Mouse (Mus musculus): ENCODE measurements at regions not wholly inside any gene's neighbourhood (a gene's known extent, or its start where the extent isn't known, plus 50 kb on each side); places are given as distances from the start of the nearest gene placed in this dataset.
"Not testable (repeated sequence)": the region's sequence is repeated elsewhere in the genome, so short reads cannot be mapped to it uniquely, and the experiment has no call there.

DNA sequence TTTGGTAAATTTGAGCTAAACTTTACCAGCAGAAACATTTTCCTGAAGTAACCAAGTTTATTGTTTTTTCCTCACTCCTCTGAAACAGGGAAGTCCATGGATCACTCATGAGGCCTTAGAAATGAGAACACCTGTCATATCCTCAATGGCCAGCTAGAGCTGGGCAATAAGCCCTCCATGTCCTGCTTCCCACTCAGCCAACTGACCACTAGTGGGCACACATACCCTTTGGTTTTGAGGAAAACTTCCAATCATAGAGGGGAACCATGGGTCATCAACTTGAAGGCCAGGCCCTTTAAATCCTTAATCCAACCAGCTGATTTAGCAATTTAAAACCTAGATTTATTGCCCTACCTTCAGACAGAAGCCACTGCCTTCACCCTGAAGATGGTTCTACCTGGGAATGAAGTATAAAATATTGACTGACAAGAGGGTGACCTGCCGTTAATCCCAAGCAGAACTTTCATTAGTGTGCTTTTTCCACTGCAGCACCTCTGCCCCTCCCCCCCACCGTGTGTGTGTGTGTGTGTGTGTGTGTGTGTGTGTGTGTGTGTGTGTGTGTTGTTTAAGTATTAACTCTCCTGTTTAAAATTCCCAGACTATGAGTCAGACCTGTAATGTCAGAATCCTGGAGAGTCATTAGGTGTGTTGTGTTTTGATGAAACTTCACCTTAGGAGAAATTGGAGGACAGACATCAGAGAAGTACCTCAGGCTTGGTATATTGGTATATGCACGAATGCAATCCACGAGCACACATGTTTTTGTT is 312.3 kb downstream of the Hdgfl1 start:
- no peak for DNase-seq (ENCODE audit: low read depth, low spot score)

DNA sequence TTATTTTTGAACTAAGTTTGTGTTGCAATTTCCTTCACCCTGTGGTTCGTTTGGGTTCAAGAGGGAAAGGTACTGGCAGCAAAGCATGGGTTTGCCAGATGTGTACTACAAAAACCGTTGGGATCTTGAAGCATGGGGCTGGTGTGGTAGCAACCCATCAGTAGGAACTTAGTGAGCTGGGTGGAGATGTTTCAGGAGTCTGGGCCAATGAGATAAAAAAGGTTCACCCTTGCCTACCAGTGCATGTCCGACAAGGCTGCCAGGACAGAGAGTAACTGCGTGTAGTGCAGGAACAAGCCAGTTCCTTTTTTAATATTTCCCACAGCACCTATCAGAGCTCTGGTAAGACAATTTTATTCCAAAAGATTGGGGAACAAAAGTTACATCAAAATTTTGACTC is 343.3 kb downstream of the Hdgfl1 start:
- no peak for DNase-seq (ENCODE audit: low read depth, low spot score)

DNA sequence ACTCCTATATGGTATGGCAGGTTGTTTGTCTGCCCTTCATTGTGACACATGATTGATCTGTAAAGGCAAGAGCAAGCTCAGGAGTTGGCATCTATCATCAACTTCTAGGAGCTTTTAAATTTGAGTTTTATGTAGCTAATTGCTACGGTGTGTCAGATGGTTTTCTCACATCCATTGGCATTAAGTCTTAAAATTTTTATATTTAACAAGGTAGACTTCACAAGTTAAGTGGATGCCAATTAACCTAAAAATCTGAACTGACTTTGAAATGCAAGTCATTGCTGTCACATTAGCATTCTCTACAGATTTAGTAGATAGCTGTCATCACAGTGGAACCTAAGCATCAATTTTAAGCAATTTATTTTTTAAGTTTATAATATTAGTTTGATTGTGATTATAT is 345.5 kb downstream of the Hdgfl1 start:
- no peak for DNase-seq (ENCODE audit: low read depth, low spot score)

DNA sequence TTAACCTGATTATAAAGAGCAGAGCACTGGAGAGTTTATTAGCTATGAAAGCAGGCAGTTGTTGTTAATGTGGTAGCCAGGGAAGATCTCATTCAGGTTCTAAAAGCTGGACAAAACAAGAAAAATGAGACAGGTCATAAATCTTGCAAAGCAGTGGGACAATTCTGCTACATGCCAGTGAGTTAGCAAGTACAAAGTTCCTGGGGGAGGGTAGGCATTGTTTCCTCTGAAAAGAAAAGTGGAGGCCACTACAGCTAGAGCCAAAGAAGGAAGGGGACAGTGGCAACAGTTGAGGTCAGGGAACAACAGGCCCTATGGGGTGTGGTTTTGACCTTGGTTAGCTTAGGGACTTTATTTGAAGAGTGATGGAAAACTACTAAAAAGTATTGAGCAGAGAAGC is 364.2 kb downstream of the Hdgfl1 start:
- DNase-seq (ENCODE audit: low read depth, low spot score) = no peak

DNA sequence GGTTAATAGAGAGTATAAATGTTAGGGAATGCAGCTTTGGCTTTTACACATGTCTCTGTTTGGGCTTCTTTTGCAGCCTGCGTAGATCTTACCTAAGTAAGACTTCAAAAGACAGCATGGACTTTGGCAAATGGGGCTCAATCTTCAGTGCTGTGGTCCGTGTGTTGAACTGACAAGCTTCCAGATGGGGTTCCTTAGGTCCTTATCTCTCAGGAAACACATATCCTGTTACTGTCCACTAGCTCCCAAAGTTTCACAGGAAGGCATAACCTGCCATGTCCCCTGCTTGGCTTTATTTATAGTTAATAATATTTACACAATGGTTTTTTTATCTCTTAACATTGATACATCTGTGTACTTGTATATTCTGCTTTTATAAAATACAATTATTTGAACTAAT is 365.3 kb downstream of the Hdgfl1 start:
- DNase-seq (ENCODE audit: low read depth, low spot score) = no peak

DNA sequence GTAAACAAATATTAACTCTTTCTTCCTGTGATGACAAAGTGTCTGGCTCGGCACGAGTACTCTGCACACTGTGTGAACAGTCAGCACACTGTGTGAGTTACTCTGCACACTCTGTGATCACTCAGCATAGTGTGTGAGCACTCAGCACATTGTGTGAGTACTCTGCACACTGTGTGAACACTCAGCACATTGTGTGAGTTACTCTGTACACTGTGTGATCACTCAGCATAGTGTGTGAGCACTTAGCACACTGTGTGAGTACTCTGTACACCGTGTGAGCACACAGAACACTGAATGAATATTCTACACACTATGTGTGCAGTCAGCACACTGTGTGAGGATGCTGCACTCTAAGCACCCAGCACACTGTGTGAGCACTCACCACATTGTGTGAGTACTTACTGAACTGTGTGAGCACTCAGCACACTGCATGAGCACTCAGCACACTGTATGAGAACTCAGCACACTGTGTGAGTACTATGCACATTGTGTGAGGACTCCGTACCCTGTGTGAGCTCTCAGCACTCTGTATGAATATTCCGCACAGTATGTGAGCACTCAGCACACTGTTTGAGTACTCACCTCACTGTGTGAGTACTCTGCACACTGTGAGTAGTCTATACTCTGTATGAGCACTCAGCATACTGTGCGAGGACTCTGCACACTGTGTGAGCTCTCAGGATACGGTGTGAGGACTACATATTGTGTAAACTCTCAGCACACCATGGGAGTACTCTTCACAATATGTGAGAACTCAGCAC is 381.9 kb downstream of the Hdgfl1 start:
- no peak for DNase-seq (ENCODE audit: low read depth, low spot score)

DNA sequence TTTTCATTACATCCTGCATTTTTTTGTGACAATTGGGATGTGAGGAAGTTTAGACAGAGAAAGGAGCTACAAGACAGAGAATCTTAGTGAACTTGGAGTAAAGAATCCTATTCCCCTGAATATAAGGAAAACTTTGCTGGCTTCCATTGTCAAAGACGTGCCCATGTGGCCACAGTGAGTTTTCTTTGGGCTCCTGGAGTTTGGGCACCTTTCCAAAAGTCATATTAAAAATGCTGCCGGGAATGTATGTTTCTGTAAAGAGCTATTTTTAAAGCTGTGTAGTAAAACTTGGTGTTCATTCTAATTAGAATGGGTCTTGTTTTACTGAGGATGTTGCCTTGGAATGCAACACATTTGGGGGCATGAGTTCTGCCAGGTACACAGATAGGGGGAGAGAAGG is 387.3 kb downstream of the Hdgfl1 start:
- no peak for DNase-seq (ENCODE audit: low read depth, low spot score)

DNA sequence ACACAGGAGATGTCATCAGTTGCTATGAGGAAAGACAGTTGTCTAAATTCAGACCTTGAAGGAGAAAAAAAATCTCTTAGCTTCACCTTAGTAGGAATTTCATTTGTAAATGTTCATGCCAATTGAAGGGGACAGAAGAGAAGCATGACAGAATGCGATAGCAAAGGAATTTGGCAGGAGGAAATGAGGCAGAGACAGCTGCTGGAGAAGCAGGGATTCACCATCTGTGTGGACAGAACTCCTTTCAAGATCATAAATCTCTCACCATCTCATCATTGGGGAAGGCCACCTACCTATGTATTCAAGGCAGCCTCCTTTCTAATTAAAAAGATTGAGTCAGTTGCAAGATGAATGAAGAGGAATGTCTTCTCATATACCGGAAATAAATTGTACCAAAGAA is 387.8 kb downstream of the Hdgfl1 start:
- no peak for DNase-seq (ENCODE audit: low read depth, low spot score)

DNA sequence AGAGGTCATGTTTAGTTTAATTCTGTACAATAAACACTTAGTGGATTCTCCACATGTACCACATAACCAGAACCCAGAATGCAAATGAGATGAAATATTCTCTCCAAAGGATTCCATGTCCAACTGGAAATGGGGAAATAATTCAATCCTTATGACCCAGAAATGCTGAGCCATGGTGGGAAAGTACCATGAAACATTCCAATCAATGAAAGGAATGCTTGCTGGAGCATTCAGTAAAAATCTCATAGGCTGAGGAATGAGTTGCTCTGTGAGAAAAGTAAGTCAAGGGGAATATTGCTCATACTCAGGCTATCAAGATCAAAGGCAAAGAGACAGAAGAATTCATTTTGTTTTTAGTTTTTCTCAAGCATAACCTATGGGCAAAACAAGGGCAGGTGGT is 394.4 kb downstream of the Hdgfl1 start:
- DNase-seq (ENCODE audit: low read depth, low spot score) = no peak

DNA sequence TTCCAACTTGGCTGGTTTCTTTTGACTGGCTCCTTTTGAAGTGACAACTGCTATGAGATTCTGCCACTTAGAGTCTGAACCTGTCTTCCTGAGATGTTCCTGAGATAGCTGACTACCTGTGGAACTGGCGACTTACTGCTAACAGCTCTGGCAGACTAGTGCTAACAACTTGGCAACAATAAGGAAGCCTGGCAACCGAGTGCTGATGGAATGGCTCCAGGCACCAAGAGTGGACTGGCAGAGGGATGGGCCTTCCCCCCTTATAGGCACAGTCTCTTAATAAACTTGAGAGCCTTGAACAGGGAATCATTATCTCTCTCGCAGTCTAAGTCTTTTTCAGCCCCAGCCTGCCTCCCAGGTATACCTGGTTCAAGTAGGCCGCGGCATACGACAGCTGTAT is 404.1 kb downstream of the Hdgfl1 start:
- DNase-seq (ENCODE audit: low read depth, low spot score) = not testable (repeated sequence)

DNA sequence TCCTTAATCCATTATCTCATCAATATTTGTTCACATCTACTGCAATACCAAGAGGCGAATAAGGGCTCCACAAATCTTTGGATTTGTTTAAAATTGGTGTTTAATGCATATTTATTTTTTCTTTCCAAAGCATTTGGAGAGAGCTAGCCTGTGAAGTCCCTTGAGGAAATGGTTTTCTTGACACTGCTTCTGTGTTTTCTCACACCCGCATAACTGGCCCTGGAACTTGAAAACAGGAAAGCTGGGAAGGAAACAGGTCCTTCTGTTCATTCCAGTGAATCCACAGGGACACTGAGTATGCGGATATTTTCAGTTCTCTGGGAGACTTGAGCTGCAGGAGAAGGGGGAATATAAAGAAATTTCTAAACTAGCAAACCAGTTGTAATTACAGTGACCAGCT is 413.6 kb downstream of the Hdgfl1 start:
- no peak for DNase-seq (ENCODE audit: low read depth, low spot score)

DNA sequence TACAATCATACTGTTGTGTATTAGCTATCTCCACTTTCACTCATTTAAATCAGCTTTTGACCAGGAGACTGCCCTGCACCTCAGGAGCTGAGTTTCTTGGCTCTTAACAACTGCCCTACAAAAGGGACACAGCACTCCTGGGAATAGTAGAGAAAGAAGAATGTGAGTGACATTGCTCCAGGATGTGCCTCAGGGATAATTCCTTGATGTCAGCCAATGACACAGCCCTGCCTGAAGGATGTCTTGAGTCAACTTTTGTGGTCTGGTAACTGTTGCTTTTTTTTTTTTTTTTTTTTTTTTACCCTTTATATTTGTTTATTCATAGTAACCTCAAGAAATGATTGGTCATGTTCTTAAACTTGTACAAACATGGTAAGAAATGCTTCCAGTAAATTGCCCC is 415.5 kb downstream of the Hdgfl1 start:
- no peak for DNase-seq (ENCODE audit: low read depth, low spot score)

DNA sequence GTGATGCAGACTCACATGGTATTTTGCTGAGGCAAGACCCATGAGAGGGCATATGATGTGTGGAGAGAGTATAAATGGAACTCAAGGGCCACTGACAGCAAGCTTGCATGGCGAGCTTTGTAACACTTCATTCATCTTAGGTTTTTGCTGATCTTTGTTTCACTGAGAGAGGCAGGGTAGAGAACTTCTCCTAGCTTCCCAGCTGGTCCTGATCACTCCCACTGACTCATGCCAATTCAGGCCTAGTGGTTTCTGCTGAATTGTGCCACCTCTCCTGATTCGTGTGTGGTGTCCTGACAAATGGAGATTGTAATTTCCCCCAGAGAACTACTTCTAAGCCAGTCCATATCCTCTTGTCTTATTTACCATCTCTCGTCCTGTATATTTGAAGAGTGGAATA is 419.5 kb downstream of the Hdgfl1 start:
- no peak for DNase-seq (ENCODE audit: low read depth, low spot score)

DNA sequence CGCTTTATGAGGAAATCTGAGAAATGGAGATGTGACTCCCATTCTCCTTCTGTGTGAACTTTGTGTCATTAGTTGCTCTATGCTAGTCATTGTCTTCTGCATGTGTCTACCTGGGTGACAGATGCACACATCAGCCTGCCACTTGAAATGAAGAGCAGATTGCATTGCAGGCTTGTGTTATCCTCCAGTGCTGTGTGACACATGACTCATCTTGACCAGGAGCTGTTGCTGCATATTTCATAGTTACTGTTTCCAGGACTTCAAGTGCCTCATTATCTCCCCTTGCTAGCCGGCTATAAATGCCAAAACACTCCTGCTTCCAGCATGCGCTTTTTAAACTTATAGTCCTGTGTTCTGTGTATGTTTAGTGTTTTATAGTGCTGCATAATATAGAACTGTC is 431.2 kb downstream of the Hdgfl1 start:
- no peak for DNase-seq (ENCODE audit: low read depth, low spot score)

DNA sequence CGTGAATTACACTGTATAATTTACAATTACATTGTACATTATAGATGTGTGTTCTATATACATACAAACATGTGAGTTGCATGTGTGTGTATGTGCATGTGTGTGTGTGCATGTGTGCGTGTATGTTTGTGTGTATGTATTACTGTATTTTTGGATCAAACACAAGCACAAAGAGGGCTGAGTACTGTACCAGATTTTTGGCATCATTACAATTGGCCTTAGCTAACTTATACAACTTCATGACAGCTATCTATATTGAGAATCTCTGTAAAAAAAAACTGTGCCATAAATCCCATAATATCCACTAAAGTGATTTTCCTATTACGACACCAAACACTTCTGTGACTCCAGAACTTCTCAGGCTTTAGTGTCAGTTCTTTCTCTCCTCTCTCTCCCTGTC is 444.9 kb downstream of the Hdgfl1 start:
- no peak for DNase-seq (ENCODE audit: low read depth, low spot score)

DNA sequence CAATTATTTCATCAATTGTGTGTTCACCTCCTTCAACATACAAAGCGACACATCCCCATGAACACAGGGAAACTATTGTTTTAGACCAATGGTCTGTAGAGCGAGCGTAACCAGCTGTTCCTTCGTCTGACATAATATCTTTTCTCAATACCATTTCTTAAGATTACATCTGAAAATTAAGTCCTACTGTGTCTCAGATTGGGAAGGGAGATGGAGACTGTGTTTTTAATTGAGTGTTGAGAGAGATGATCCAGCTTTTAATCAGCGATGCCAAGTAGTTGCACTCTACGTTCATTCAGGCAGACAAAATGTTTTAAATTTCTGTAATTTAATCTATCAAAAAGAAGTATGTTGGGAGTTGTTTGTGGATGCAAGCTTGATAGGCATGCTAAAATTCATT is 445.3 kb downstream of the Hdgfl1 start:
- DNase-seq (ENCODE audit: low read depth, low spot score) = no peak

DNA sequence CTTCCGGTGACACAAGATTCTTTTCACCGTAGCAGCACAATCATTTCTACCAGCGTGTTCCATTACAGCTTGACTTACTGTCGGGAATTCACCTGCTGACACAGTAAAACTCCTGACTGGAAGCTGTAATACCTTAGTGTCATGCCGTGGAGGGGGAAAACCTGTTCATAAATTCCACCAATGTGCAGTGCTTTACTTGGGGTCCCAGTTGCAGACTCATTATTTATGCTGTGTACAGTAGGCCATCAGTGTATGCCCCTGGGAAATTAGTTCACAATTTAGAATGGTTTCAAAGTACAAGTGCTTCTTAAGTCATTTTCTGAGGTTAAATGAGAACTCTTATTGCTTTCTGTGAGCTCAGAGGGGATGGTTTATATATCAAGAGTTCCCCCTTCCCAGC is 451.4 kb downstream of the Hdgfl1 start:
- no peak for DNase-seq (ENCODE audit: low read depth, low spot score)

DNA sequence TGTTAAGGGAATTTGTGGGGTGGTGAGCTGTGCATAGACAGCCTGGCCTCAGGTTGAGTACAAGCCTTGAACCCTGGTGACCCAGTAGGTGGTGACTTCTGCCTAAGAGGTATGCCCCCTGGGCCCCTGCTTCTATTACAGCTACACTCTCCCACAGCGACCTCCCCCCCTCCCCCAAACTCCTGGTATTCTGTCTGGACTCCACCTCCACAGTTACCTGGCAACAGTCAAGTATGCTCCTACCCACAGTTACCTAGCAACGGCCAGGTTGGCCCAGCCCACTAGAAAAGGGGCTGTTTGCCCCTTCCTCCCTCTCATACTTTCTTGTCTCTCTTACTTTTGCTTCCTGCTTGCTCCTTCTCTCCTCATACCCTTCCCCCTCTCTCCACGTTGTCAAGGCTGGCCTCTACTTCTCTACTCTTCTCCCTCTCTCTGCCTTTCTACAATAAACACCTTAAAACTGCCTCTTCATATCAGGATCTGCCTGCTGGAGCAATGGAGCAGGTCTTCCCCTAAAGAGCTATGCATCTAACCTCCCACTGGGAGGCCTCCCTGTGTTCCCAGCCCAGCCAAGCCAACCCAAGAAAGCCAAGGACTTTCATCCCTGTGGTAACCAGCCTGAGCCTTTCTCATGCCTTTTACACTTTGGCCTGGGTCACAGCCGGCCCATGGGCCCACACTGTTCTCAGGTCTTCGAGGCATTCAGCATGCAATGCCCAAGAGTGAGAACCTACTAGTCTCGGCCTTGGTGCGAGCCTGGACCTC is 457.5 kb downstream of the Hdgfl1 start:
- DNase-seq (ENCODE audit: low read depth, low spot score) = peak; percentile 93

DNA sequence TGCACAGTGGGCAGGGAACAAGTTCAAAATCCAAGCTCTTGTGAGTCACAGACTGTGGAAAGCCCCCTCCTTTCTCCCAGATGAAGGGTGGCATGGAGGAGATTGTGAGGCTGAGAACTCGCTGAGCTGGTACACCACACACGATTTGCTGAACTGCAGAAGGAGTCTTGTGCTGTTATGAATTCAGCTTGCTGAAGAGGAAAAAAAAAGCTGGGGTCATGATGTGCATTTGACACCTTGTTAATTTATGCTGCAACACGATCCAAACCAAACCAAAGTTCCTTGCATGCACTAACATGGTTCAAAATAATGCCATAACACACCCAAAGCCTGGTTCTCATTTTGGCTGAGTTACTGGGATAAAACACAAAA is 485.9 kb downstream of the Hdgfl1 start:
- DNase-seq (ENCODE audit: low read depth, low spot score) = no peak

DNA sequence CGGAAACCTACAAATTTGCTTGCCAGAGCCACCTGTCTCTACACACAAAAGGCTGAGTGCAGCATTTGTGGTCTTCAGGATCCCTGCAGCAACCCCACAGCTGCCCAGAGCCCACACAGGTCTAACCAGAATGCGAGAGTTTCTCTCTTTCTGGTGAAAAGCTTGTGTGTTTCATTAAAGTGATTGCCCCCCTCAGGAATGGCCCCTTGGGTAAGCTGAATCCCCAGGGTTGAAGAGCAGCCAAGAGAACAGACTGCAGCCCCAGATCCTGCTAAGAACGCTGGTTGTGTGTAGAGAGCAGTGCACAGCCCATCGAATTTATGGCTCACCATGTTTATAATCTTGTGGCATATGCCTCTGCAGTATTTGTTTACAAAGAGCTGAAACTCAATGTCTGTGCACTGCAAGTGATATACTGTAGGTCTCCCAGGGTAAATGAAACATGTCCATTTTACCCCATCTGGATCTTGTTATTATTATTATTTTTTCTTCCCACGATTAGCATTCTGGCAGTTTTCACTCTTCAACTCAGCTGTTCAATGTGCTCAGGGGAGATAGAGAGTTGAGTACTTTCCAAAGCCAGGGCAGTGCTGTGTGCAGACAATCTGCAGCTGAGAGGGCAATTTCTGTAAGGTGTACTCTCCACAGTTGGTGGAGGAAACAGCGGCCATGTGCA is 486.4 kb downstream of the Hdgfl1 start:
- no peak for DNase-seq (ENCODE audit: low read depth, low spot score)

DNA sequence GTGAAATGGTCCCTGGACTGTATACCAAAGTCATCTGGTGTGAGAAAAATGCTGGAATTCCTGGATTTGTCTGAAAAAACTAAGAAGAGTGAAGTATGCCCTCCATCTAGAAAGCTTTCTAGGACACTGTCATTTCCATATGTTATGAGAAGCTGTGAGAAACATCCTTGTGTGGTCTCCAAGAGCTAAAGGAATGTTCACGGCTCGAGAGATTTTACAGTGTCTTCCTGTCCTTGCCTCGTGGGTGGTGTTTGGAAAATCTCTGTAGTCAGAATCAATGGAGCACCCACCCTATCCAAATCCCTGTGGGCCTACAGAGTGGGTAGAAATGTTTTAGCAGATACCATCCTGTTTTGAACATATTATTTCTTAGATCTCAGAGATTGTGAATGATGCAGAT is 487.7 kb downstream of the Hdgfl1 start:
- DNase-seq (ENCODE audit: low read depth, low spot score) = no peak

DNA sequence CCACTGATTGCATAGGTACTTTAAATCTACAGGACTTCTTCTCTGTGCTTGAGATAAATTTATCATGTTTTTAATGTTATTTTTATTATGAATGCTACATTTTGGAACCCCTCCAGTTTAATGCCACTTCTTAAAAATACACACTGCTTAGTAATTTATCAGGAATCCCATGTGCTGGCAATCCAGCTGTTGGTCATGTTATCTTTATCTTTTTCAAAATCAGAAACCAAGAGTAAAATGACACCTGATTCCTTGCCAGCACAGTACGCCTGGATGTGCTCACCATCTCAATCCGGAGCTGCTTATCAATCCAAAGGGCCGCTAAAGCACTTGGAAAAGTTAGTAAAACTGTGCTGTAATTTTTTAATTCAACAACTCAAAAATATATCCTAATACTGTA is 497.1 kb downstream of the Hdgfl1 start:
- no peak for DNase-seq (ENCODE audit: low read depth, low spot score)

Measured in R1 (cell line).